Mouse (Mus musculus): ENCODE results near the gene Ndufa11. TPM values are rescaled to one million over a fixed set of nuclear protein-coding genes. Genes with fewer than 3 reads are reported as not detected.

Gene Ndufa11
- polyA plus RNA-seq, 1 experiment from 2014 or later: 425 TPM

Other genes starting within 250 kb of the Ndufa11 start
- 116 and 118 TPM in 2 replicates for gene Ptprs, start 241.3 kb upstream of the Ndufa11 start, polyA plus RNA-seq (2015; fragmentation: Nextera tagmentation; extraction: Ambion mirVana)
- gene Znrf4, start 205.3 kb upstream of the Ndufa11 start, polyA plus RNA-seq (2015; fragmentation: Nextera tagmentation; extraction: Ambion mirVana): not detected in 2 replicates
- gene Gm20219, start 163.4 kb upstream of the Ndufa11 start, polyA plus RNA-seq (2015; fragmentation: Nextera tagmentation; extraction: Ambion mirVana): 13.1 and 16.5 TPM in 2 replicates
- gene Safb2, start 133.2 kb upstream of the Ndufa11 start, polyA plus RNA-seq (2015; fragmentation: Nextera tagmentation; extraction: Ambion mirVana): 87.5 and 98.4 TPM in 2 replicates
- 101 and 109 TPM in 2 replicates for gene Safb, start 132.9 kb upstream of the Ndufa11 start, polyA plus RNA-seq (2015; fragmentation: Nextera tagmentation; extraction: Ambion mirVana)
- 262 and 270 TPM in 2 replicates for gene 2410015M20Rik, start 108.0 kb upstream of the Ndufa11 start, polyA plus RNA-seq (2015; fragmentation: Nextera tagmentation; extraction: Ambion mirVana)
- 1,900 and 1,905 TPM in 2 replicates for gene Rpl36, start 104.4 kb upstream of the Ndufa11 start, polyA plus RNA-seq (2015; fragmentation: Nextera tagmentation; extraction: Ambion mirVana)
- 49.7 and 50.5 TPM in 2 replicates for gene Lonp1, start 90.9 kb upstream of the Ndufa11 start, polyA plus RNA-seq (2015; fragmentation: Nextera tagmentation; extraction: Ambion mirVana)
- 0.45 and 1.0 TPM in 2 replicates for gene Catsperd, start 89.6 kb upstream of the Ndufa11 start, polyA plus RNA-seq (2015; fragmentation: Nextera tagmentation; extraction: Ambion mirVana)
- gene Ranbp3, start 44.5 kb upstream of the Ndufa11 start, polyA plus RNA-seq (2015; fragmentation: Nextera tagmentation; extraction: Ambion mirVana): 90.4 and 91.7 TPM in 2 replicates
- 23.9 and 26.1 TPM in 2 replicates for gene Vmac, start 255 bp downstream of the Ndufa11 start, polyA plus RNA-seq (2015; fragmentation: Nextera tagmentation; extraction: Ambion mirVana)
- gene Nrtn, start 39.8 kb downstream of the Ndufa11 start, polyA plus RNA-seq (2015; fragmentation: Nextera tagmentation; extraction: Ambion mirVana): 24.6 and 29.5 TPM in 2 replicates
- 44.4 and 47.8 TPM in 2 replicates for gene Dus3l, start 47.0 kb downstream of the Ndufa11 start, polyA plus RNA-seq (2015; fragmentation: Nextera tagmentation; extraction: Ambion mirVana)
- gene Prr22, start 52.5 kb downstream of the Ndufa11 start, polyA plus RNA-seq (2015; fragmentation: Nextera tagmentation; extraction: Ambion mirVana): 0.49 and 1.2 TPM in 2 replicates
- gene Rfx2, start 113.2 kb downstream of the Ndufa11 start, polyA plus RNA-seq (2015; fragmentation: Nextera tagmentation; extraction: Ambion mirVana): 7.5 and 9.9 TPM in 2 replicates
- gene Acsbg2, start 156.7 kb downstream of the Ndufa11 start, polyA plus RNA-seq (2015; fragmentation: Nextera tagmentation; extraction: Ambion mirVana): 0.16 TPM in 1 of 2 replicates, not detected in the other
- gene 1700061G19Rik, start 157.7 kb downstream of the Ndufa11 start, polyA plus RNA-seq (2015; fragmentation: Nextera tagmentation; extraction: Ambion mirVana): 0.27 and 0.29 TPM in 2 replicates
- 53.9 and 56.9 TPM in 2 replicates for gene Mllt1, start 217.6 kb downstream of the Ndufa11 start, polyA plus RNA-seq (2015; fragmentation: Nextera tagmentation; extraction: Ambion mirVana)